Mouse (Mus musculus): ENCODE results near the gene Dgkg. TPM values are rescaled to one million over a fixed set of nuclear protein-coding genes. Genes with fewer than 3 reads are reported as not detected.

The Dgkg gene
- total and polyA plus RNA-seq, 3 experiments, result 0.19 to 3.8 (median 2.2) TPM

DNA sequence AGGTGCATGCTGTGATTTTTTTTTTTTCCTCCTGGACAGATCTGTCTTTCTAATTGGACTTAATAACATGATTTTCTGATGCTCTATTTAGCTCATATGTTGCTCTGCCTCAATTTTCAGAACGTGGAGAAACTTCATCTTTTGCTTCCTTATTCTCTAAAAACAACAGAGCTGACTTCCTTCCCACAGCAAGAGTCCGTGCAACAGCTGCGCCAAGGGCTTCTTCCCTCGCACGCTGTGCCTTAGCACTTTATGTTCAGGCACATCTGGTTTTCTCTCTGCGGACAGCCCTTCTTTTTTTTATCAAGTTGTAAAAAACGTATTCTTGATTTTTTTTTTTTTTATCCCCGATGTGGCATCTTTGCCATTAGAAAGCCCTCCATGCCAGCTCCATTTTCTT lies 111.2 kb downstream of the Dgkg start:
- no peak for DNase-seq

GRCm38 (mm10) chr16:22545016-22545561 lies 111.9 kb downstream of the Dgkg start:
- DNase-seq, result peak; percentile 44

DNA sequence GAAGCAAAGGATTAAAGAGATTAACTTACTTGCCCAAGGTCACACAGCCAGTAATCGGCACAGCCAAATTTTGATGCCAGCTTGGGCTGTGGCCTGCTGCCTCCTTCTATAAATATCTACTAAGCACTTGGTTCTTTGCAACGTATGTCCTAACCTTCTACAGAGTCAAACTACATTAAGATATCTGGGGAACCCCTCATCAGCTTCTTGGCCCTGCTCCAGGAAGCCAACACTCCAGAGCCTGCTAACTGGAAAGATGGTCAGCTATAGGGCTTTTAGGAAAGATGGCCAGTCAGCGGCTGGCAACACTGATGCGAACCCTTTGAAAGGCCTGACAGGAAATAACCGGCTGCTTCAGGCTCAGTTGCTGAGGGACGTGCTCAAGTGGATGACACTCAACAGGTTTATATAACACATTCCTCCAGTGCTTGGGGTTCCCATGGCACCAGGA lies 114.3 kb downstream of the Dgkg start:
- peak; percentile 18 for DNase-seq

DNA sequence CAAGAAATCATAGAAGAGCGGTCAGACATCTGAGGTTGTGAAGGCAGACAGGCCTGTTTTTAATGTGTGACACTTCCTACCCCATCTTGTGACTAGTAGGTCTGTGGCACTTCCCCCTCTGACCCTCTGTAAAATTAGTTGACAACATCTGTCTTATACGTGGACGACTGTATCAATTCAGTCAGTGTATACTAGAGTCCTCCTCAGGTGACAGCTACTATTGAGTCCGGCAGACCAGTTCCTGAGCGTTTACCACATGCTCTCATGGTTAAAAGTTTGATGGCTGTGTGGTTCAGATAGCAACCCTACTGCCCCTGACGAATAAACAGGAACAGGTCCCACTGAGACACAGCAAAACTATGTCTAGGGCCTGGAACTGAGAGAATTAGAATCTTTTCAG lies 117.7 kb downstream of the Dgkg start:
- no peak for DNase-seq

GRCm38 (mm10) chr16:22536581-22537160 lies 120.3 kb downstream of the Dgkg start:
- no peak for DNase-seq

GRCm38 (mm10) chr16:22533087-22533486 lies 123.9 kb downstream of the Dgkg start:
- DNase-seq, result no peak

GRCm38 (mm10) chr16:22531834-22532233 lies 125.2 kb downstream of the Dgkg start:
- peak; percentile 6 for DNase-seq

DNA sequence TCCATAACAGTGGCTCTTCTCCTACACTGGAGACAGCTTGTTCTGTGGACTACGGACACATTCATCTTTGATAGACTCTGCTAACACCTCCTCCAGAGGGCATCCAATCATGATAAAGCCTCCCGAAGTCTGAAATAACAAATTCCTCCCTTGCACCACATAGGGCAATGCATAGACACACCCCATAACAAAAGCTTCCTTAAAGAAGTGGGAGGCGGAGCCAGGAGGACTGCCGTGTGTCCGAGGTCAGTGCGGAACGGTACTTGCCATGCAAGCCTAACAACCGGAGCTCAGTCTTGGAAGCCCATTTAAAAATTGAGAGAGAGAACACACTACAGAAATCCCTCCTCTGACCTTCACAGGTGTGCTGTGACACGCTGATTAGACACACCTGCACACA lies 126.0 kb downstream of the Dgkg start:
- no peak for DNase-seq

- DNase-seq, result no peak
Measured at GRCm38 (mm10) chr16:22527499-22527939, 129.5 kb downstream of the Dgkg start.

GRCm38 (mm10) chr16:22526386-22526785 lies 130.6 kb downstream of the Dgkg start:
- DNase-seq, result no peak

- DNase-seq, result peak; percentile 80
Measured at GRCm38 (mm10) chr16:22517431-22518384, 139.3 kb downstream of the Dgkg start.

DNA sequence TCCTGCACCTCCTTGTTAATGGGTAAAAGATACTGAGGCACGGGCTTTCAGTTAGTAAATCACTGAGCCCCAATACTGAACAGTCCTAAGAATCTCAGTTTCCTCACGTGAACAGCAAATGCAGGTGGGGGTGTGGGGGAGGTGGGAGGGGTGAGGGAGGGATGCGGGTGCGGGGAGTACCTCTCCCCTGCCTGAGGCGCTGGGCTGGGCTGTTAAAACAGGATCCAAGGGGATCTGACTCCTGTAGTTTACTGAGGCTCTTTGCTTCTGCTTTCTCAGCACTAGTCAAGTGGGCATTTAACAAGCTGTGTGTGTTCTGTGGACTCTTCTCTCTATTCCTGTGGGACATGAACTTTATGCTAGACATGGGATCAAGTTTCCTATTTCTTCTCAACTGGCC lies 141.5 kb downstream of the Dgkg start:
- DNase-seq, result no peak

GRCm38 (mm10) chr16:22510861-22511637 lies 146.0 kb downstream of the Dgkg start:
- no peak for DNase-seq

- DNase-seq, result no peak
Measured at GRCm38 (mm10) chr16:22508936-22509563, 148.0 kb downstream of the Dgkg start.

DNA sequence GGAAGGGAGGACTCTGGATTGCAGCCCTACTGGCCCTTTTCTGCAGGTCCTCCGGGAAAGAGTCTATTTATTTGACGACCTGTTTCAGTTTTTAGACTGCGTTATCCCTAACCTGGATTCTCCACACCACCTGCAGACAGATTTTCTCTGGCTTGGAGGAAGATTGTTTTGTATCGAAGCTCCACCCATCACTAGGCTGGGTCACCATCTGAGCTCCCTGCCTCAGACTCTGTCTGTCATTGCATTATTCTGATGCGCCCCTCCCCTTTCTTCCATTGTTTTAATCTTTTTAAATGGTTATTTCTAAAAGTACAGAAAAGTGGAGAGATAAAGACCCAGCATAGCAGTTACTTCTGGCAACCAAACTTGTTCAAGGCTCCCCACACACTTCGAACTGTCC lies 151.4 kb downstream of the Dgkg start:
- DNase-seq, result no peak

DNA sequence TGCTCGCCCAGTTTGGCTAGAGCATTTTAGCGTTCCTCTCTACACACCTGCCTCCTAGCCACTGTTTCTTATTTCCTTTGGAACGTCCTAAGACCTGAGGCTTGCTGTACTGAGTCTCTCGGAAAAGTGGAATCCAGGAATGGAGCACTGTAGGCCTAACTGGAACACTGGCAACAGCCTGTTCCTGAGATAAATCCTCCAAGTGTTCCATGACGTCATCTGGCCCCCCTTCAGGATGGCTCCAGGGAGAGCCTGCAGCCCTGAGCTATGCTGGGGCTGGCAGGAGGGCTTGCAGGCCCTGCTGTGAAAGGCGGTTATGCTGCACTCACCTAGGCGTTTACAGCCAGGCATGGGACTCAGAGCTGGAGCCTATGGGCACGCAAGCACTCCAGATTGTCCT lies 152.2 kb downstream of the Dgkg start:
- DNase-seq, result peak; percentile 58

DNA sequence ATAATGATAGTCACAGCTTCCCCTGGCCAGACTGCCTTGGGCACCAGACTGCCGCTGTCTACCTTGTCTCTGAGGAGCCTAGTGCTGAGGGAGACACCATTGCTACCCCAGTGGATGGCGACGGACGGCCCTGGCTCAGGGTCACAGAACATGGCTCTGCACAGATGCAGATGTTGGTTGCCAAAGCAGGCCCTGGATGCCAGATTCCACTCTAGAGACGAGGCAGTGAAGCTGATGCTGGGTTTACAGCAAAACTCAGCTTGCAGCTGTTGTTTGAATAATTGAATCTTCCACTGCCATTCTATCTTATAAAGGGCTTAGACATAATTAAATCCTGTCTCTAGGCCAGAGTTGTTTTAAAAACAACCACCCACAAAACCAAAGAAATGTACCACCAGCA lies 153.0 kb downstream of the Dgkg start:
- DNase-seq, result no peak

DNA sequence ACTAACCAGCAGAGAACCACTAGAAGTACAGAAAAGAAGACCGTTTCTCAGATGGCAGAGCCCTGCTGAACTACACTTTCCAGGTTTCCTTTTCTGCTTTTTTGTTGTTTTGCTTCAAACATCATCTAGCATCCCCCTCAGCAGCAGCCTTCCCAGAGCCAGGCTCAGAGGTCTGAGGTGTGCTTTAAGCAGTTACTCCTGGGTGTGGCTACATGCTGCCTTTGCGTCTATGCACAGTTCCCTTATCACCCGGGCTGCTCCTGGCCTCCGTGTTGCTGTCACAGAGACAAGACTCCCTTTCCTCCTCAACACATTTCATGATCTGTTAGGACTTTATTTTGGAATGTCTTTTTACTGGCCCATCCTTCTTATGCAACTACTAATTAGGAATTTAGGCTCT lies 153.6 kb downstream of the Dgkg start:
- DNase-seq, result no peak

- no peak for DNase-seq
Measured at GRCm38 (mm10) chr16:22501855-22502254, 155.2 kb downstream of the Dgkg start.

DNA sequence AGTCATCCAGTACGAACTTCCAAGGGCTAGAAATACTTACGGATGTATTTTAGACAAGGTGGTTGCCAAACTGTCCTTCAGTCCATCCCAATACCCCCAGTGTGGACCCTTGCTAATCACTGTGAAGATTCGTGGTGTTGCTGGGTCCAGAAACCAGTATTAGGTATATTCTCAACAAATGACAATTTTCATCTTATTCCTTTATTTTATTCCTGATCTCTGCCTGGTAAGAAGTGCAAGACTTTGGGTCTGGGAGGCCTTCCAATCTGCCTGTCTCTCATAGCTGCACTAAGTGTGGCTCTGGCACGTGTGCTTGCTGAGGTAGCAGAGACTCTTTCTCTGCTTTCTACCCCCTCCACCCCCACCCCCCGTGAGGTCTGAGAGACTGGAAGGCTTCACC lies 156.5 kb downstream of the Dgkg start:
- DNase-seq, result no peak

GRCm38 (mm10) chr16:22499951-22500350 lies 157.1 kb downstream of the Dgkg start:
- DNase-seq, result peak; percentile 59

DNA sequence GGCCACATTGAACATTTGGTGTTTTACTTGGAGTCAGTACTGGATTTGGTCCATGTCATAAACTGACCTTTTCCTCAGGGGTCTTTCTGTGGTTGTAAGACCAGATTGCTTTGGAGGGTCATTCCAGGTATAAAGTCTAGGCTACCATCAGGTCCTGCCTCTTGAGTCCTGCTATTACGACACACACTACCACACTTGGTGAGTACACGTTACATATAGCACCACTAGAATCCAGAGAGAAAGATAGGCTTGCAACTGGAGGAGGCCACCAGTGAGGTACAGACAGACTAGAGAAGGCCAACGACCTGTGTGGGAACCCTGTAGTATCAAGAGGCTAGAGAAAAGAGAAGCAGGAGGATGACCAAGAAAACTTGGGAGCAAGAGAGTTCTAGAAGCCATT lies 157.6 kb downstream of the Dgkg start:
- no peak for DNase-seq

Data from adrenal gland, adult 2 months (tissue).